Mouse (Mus musculus) frontal cortex, adult 2 months (tissue): ENCODE measurements around the gene Prpf6. TPM values are rescaled to one million over a fixed set of nuclear protein-coding genes. Genes with fewer than 3 reads are reported as not detected.

ENCODE experiments used
- DNase-seq, 2 experiments: peaks; one replicate each; pipeline ENCODE4 v3.0.0; 2022; ENCODE audit warnings: low spot score in 1 of 2; ENCODE audit errors: extremely low spot score in 1 of 2
- polyA plus RNA-seq: library from polyadenylated mRNA; depleted of rRNA; stranded (reverse); fragments of >200 nt; gene quantifications from 2 replicates; pipeline ENCODE4 v1.2.3, GENCODE M21; 2012

Gene Prpf6
- polyA plus RNA-seq, 1 experiment, result 38.0 TPM

GRCm38 (mm10) chr2:181594946-181595696, 3.5 kb downstream of the Prpf6 start:
- peak in 1 of 2 experiments; percentile 79 for DNase-seq

DNA sequence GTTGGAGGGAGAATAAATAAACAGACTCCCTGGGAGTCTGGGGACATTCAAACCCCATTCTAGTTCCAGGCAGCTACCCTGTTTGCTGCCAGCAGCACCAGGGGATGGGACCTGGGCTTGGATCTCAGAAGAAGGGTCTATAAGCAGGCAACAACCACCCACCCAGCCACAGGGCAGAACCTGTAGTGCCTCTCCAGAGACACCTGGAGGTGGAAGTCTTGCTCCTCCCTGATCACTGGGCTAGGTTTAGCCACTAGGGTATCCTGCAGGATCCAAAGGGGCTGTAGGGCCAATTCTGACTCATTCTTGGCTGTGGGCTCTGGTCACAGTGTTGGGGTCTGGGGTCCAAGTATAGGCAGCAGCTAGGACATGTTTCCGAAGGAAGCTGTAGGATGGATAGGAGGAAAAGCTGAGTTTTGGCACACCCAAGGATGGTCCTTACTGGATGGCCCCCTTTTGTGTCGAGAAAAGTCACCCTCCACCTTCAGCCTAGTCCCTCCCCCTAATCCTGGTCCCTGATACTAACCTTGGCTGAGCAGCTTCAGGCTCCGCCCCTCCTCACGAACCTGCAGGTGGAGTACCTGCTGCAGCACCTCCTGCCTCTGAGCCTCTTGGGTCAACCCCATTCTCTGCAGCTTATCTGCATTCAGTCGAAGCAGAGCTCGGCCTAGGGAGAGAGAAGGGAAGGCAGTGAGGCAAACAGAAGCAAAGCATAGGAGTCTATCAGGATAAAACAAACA, 4.7 kb downstream of the Prpf6 start:
- DNase-seq, result no peak

DNA sequence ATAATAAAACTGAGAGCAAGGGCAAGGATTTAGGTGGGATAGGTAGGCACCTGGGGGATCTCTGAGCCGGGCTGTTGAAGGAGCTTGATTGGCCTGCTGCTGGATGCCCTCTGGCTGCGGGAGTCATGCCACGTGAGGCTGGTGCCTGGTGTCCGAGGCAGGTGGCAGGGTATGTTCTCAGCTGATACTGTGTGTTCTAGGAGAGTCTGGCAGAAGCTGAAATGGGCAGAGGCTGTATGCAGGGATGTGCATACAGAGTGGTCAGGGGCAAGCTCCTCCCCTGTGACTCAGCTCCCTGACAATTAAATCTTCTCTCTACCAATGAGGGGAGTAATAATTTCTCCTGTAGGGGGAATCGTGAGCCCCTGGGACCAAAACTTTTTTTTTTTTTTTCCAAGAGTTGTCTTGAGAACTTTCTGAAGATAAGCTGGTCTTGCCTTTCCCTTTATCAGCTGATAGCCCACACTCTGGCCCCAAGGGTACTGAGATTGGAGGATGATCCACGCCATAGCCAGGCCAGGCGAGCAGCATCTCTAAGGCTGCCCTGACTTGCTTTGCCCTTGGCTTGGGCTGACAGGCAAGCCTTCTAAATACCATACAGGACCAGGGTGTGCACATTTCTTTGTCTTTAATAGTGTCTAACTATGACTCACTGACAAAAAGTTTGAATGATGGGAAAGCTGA, 5.9 kb downstream of the Prpf6 start:
- no peak for DNase-seq

- DNase-seq, result peak in 1 of 2 experiments; percentile 65
Observed at GRCm38 (mm10) chr2:181598454-181599351, 7.0 kb downstream of the Prpf6 start, which contains the start of gene Samd10. Gene Samd10 (minus strand): TSS chr2:181599212.

DNA sequence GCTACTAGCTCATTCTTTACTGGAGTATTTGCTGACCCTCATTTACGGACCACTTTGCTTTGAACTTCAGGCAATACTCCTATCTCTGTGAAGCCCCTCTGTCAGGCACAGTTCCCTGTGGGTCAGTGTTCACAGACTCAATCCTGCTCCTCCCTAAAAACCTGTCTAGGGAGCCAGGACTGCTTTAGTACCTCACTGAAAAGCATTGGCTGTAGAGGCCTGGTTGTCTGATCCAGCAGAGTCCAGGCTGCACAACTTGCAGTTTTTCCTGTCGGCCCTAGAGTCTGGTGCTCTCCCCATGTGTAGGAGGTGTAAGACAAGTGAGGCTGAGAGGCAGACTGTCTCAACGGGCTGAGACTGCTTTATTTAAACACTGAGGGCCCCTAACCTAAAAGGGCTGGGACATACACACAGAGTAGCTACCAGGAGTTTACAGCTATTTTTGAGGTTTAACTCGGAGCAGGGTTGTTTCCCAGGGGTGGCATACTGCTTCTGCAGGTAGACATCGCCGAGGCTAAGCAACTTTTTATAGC, 8.6 kb downstream of the Prpf6 start:
- peak in 1 of 2 experiments; percentile 53 for DNase-seq

GRCm38 (mm10) chr2:181600828-181601750, 9.4 kb downstream of the Prpf6 start:
- peak; percentile 95 to 99 for DNase-seq

GRCm38 (mm10) chr2:181601751-181602145, 10.1 kb downstream of the Prpf6 start:
- DNase-seq, result no peak

- no peak for DNase-seq
Observed at GRCm38 (mm10) chr2:181602367-181602766, 10.7 kb downstream of the Prpf6 start.

GRCm38 (mm10) chr2:181618761-181619495, 27.3 kb downstream of the Prpf6 start:
- DNase-seq, result no peak

DNA sequence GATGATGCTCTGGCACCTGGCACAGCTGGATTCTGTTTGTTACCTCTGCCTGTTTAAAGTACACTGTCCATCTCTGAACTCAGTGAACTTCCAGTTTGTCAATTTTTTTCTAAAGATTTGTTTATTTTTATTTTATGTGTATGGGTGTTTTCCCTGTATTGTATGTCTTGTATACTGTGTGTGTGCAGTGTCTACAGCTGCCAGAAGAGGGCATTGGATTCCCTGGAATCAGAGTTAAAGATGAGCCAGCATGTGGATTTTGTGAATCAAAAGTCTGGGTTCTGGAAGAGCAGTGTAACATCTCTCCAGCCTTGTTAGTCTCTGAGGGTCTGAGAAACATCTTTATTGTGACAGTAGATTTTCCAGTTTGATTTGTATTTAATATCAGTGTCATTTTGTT, 31.7 kb downstream of the Prpf6 start:
- peak in 1 of 2 experiments; percentile 32 for DNase-seq

- DNase-seq, result no peak
Observed at GRCm38 (mm10) chr2:181628471-181628870, 36.8 kb downstream of the Prpf6 start.

DNA sequence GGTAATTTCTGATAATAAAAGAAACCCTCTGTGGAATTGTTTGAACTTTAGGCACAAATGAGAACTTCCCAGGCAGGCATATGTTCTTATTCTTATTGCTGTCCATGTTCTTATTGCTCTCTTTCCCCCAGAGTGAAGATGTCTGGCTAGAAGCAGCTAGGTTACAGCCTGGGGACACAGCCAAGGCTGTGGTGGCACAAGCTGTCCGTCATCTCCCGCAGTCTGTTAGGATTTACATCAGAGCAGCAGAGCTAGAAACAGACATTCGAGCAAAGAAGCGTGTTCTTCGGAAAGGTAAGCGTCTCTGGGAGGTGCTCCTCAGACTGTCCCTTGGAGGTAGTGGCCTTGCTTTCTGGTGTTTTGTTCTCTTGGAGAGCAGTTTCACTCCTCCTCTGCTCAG, 41.0 kb downstream of the Prpf6 start:
- DNase-seq, result no peak

- no peak for DNase-seq
Observed at GRCm38 (mm10) chr2:181635865-181636264, 44.2 kb downstream of the Prpf6 start.

DNA sequence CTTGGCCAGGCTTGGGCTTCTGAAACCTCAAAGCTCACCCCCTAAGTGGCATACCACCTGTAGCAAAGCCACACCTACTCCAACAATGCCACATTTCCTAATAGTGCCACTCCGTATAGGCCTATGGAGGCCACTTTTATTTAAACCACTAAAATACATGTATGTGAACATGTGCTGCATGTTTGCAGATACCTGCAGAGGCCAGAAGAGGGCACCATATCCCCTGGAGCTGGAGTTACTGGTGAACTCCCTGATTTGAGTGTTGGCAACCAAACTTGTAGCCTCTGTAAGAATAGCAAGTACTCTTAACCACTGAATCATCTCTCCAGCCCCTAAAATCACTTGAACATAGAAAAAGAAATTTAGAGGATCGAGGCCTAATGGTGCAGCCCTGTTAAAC, 52.7 kb downstream of the Prpf6 start:
- DNase-seq, result peak in 1 of 2 experiments; percentile 52

- DNase-seq, result no peak
Observed at GRCm38 (mm10) chr2:181645666-181646065, 54.0 kb downstream of the Prpf6 start.

- no peak for DNase-seq
Observed at GRCm38 (mm10) chr2:181646626-181647472, 55.2 kb downstream of the Prpf6 start.

DNA sequence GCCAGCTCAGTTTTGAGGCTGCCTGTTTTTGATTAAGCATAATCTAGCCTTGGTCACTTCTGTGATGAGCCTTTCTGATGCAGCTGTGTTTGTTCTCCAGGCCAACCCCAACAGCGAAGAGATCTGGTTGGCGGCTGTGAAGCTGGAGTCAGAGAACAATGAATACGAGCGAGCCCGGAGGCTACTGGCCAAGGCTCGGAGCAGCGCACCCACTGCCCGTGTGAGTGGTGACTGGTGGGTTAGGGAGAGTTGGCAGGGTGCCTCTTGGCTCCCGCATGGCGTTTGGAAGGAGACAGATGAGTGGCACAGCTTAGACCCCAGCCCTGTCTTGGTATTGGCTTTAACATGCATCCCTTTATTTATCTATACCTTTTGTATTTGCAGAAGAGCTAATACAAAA, 57.3 kb downstream of the Prpf6 start:
- no peak for DNase-seq
